ENCODE assay signal across 15 mouse cellular contexts in genomic region chr11:97045861-97046260, GRCm38 (mm10). TPM values are rescaled to one million over a fixed set of nuclear protein-coding genes. Genes with fewer than 3 reads are reported as not detected.
DNase-seq lines count a peak whose midpoint lies in the region; ATAC-seq and TF ChIP-seq lines count a peak whose summit lies in the region.
"Had no signal": no experiment of that assay in that cellular context is flagged by ENCODE, and none has a peak within 500 bp of the region (broad histone marks: within the 10 kb centered on the region; RNA-seq: fewer than 3 reads in every experiment).

No protein-coding gene starts in this region.

- H3K4me3 ChIP-seq in left cerebral cortex, adult 2 months = no peak overlapping the region
- H3K4me3 ChIP-seq: embryonic facial prominence, embryonic 13.5 days; heart, embryonic 13.5 days; myocyte had no signal

- no peak for DNase-seq in left cerebral cortex, adult 2 months (ENCODE audit: extremely low spot score in 1 of 2, low spot score in 2 of 2)
- DNase-seq in left cerebral cortex, postnatal 25 days (ENCODE audit: low spot score in 2 of 2) = no peak
- DNase-seq in 3T3-L1 (ENCODE audit: low read depth, low spot score) = peak; percentile 48
- DNase-seq in B cell, adult 2 months = peak; percentile 46 to 50
- DNase-seq in T-cell, adult 2 months (ENCODE audit: low spot score) = peak; percentile 27
- no peak for DNase-seq in frontal cortex, postnatal 25 days (ENCODE audit: low spot score in 2 of 2)
- DNase-seq: adrenal gland, postnatal 14 days; cerebellum, postnatal 36 days had no signal

- peak; percentile 34 for TF ChIP-seq CTCF in left cerebral cortex, adult 2 months (IDR thresholded peaks at IDR 0.05)

- intact Hi-C loops in left cerebral cortex, adult 2 months (cut with DNase I) = no loop called here
- intact Hi-C loops in left cerebral cortex, postnatal 25 days (cut with DNase I) = no loop called here

- no peak for ATAC-seq in activated CD4-positive, CD25-positive, alpha-beta regulatory T cell, adult 4 months

- H3K27ac ChIP-seq in left cerebral cortex, adult 2 months = no peak overlapping the region
- H3K27ac ChIP-seq: embryonic facial prominence, embryonic 13.5 days; heart, embryonic 13.5 days had no signal

RNA-seq across cellular contexts. Expression of gene Mrpl10, which starts 4.5 kb away (rescaled TPM):
- total RNA-seq in left cerebral cortex, adult 2 months (2021) = 10 to 100 TPM; 66.5 to 67.0 TPM
- total RNA-seq in left cerebral cortex, postnatal 25 days (2021) = 10 to 100 TPM; 67.9 to 68.8 TPM
- 10 to 100 TPM; 56.6 to 58.0 TPM for polyA plus RNA-seq in activated CD4-positive, CD25-positive, alpha-beta regulatory T cell, adult 4 months (2017; shearing (Covaris generic))

RNA-seq across cellular contexts. Expression of gene Osbpl7, which starts 4.6 kb away (rescaled TPM):
- total RNA-seq in left cerebral cortex, adult 2 months (2021) = 10 to 100 TPM; 14.0 to 15.2 TPM
- 10 to 100 TPM; 11.2 to 15.3 TPM for total RNA-seq in left cerebral cortex, postnatal 25 days (2021)
- 10 to 100 TPM; 21.3 to 25.8 TPM for polyA plus RNA-seq in activated CD4-positive, CD25-positive, alpha-beta regulatory T cell, adult 4 months (2017; shearing (Covaris generic))

RNA-seq across cellular contexts. Expression of gene Lrrc46, which starts 4.7 kb away (rescaled TPM):
- under 1 TPM; 0.51 to 0.52 TPM for total RNA-seq in left cerebral cortex, adult 2 months (2021)
- total RNA-seq in left cerebral cortex, postnatal 25 days (2021) = under 1 TPM; 0.66 to 0.71 TPM
- polyA plus RNA-seq in activated CD4-positive, CD25-positive, alpha-beta regulatory T cell, adult 4 months (2017; shearing (Covaris generic)) = not detected
- total RNA-seq: gastrocnemius, adult 8-10 months had no signal

RNA-seq across cellular contexts. Expression of gene Scrn2, which starts 16.1 kb away (rescaled TPM):
- total RNA-seq in left cerebral cortex, adult 2 months (2021) = 1 to 10 TPM; 2.8 to 3.4 TPM
- total RNA-seq in left cerebral cortex, postnatal 25 days (2021) = 1 to 10 TPM; 3.6 to 3.7 TPM
- polyA plus RNA-seq in activated CD4-positive, CD25-positive, alpha-beta regulatory T cell, adult 4 months (2017; shearing (Covaris generic)) = 10 to 100 TPM in 1 of 2 experiments, 1 to 10 TPM in 1; 5.4 to 10.6 TPM

RNA-seq across cellular contexts. Expression of gene Sp6, which starts 32.7 kb away (rescaled TPM):
- 1 to 10 TPM in 1 of 2 experiments, under 1 TPM in 1; 0.91 to 1.8 TPM for total RNA-seq in left cerebral cortex, adult 2 months (2021)
- total RNA-seq in left cerebral cortex, postnatal 25 days (2021) = 1 to 10 TPM; 2.1 to 2.2 TPM
- not detected for polyA plus RNA-seq in activated CD4-positive, CD25-positive, alpha-beta regulatory T cell, adult 4 months (2017; shearing (Covaris generic))
- polyA plus RNA-seq: forebrain, embryonic 11.5 days; hindbrain, embryonic 11.5 days had no signal

Comparison
In these comparisons a context has a peak if more than half of its experiments do, and no peak if none do; other contexts are left out.
1. DNase-seq: peak in 3T3-L1 (single experiment), B cell, adult 2 months (2 of 2) and T-cell, adult 2 months (single experiment); none in left cerebral cortex, adult 2 months (0 of 2), left cerebral cortex, postnatal 25 days (0 of 2) and frontal cortex, postnatal 25 days (0 of 2).